ENCODE assay signal across 8 mouse cellular contexts in the genomic region with DNA sequence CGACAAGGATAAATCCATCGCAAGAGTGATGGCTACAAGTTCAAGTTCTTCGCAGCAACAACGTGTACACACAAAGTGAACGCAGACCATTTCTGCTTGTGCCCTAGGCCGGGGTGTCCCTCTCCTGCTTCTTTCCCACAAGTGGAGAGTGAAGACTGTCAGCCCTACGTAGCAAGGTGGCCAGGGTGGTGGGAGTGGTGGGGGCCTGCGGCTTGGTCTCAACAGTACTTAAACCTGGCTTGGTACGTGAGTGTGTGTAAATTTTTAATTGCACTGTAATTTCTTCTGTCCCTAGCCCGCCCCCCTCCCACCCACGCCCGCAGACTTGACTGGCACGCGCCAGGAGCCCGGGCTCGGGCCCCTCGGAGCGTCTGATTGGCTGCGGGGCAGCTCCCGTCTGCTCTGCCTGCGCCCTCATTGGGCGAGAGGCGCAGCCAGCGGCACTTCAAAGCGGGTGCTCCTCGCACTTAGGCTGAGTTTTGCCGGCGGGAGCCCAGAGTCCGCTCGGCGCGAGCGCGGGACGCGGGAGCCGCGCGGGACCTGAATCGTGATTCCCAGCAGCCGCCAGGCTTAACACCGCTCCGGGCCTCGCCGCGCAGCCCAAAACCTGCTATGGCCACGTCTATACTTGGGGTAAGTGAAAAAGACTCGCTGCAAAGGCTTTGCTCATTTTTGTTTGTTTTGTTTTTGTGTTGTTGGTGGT. TPM values are rescaled to one million over a fixed set of nuclear protein-coding genes. Genes with fewer than 3 reads are reported as not detected.
DNase-seq lines count a peak whose midpoint lies in the region; ATAC-seq and TF ChIP-seq lines count a peak whose summit lies in the region.

A gene (plus strand): TSS at position 467 of the 703 bp plus-strand sequence.

- H3K4me1 ChIP-seq in forebrain, embryonic 12.5 days = peaks cover 61% of the 10 kb centered on the region
- peaks cover 38% of the 10 kb centered on the region for H3K4me1 ChIP-seq in hindbrain, embryonic 15.5 days (replicated peaks)
- peaks cover 47% of the 10 kb centered on the region for H3K4me1 ChIP-seq in liver, embryonic 15.5 days (replicated peaks)

- no peaks in the 10 kb centered on the region for H3K36me3 ChIP-seq in forebrain, embryonic 12.5 days (replicated peaks)
- no peaks in the 10 kb centered on the region for H3K36me3 ChIP-seq in hindbrain, embryonic 15.5 days
- H3K36me3 ChIP-seq in liver, embryonic 15.5 days (replicated peaks) = no peaks in the 10 kb centered on the region

- H3K27me3 ChIP-seq in forebrain, embryonic 12.5 days = peaks cover 77% of the 10 kb centered on the region
- H3K27me3 ChIP-seq in hindbrain, embryonic 15.5 days = peaks cover 51% of the 10 kb centered on the region
- H3K27me3 ChIP-seq in liver, embryonic 15.5 days = peaks cover 95% of the 10 kb centered on the region

- H3K4me3 ChIP-seq in layer of hippocampus, adult 2 months = peak within 1 kb of the TSS; percentile 26; the same call in 1 of the 2 replicates
- H3K4me3 ChIP-seq in forebrain, embryonic 12.5 days (replicated peaks) = peak within 1 kb of the TSS; percentile 57
- peak within 1 kb of the TSS; percentile 36 for H3K4me3 ChIP-seq in hindbrain, embryonic 15.5 days
- H3K4me3 ChIP-seq in liver, embryonic 15.5 days (replicated peaks) = peak within 1 kb of the TSS; percentile 42

- no peak within 1 kb of the TSS for H3K27ac ChIP-seq in layer of hippocampus, adult 2 months
- H3K27ac ChIP-seq in forebrain, embryonic 12.5 days = peak within 1 kb of the TSS; percentile 86
- no peak within 1 kb of the TSS for H3K27ac ChIP-seq in hindbrain, embryonic 15.5 days (replicated peaks)
- no peak within 1 kb of the TSS for H3K27ac ChIP-seq in liver, embryonic 15.5 days (replicated peaks)

- no peaks in the 10 kb centered on the region for H3K9me3 ChIP-seq in forebrain, embryonic 12.5 days
- no peaks in the 10 kb centered on the region for H3K9me3 ChIP-seq in hindbrain, embryonic 15.5 days
- H3K9me3 ChIP-seq in liver, embryonic 15.5 days (replicated peaks) = no peaks in the 10 kb centered on the region

- DNase-seq in layer of hippocampus, adult 2 months (ENCODE audit: low spot score in 2 of 2) = peak in 1 of 2 experiments; percentile 45
- no peak for DNase-seq in layer of hippocampus, adult 11-12 months (ENCODE audit: low spot score)
- peak; percentile 84 for DNase-seq in R1 (ENCODE audit: low read depth, low spot score)
- DNase-seq in retina, postnatal 1 day = peak; percentile 86
- no peak for DNase-seq in layer of hippocampus, adult 18-20 months (ENCODE audit: low spot score in 2 of 2)

- peak; percentile 90 for ATAC-seq in forebrain, embryonic 12.5 days (ENCODE audit: low FRiP score)
- peak; percentile 83 for ATAC-seq in hindbrain, embryonic 15.5 days (ENCODE audit: low FRiP score, low read depth)
- ATAC-seq in liver, embryonic 15.5 days (ENCODE audit: insufficient read depth) = no peak; the same call in 1 of the 2 replicates

- no peak for TF ChIP-seq CTCF in layer of hippocampus, adult 2 months (conservative IDR thresholded peaks at IDR 0.05)

- peak within 1 kb of the TSS; percentile 60 for H3K4me2 ChIP-seq in forebrain, embryonic 12.5 days
- peak within 1 kb of the TSS; percentile 57 for H3K4me2 ChIP-seq in hindbrain, embryonic 15.5 days
- H3K4me2 ChIP-seq in liver, embryonic 15.5 days = peak within 1 kb of the TSS; percentile 66

- peak within 1 kb of the TSS; percentile 69 for H3K9ac ChIP-seq in forebrain, embryonic 12.5 days
- no peak within 1 kb of the TSS for H3K9ac ChIP-seq in hindbrain, embryonic 15.5 days
- H3K9ac ChIP-seq in liver, embryonic 15.5 days = no peak within 1 kb of the TSS

- under 1% methylated on average over 47 of the region's 48 CpGs for WGBS in forebrain, embryonic 12.5 days
- WGBS in hindbrain, embryonic 15.5 days = under 1% methylated on average over 48 of the region's 48 CpGs
- under 1% methylated on average over 48 of the region's 48 CpGs for WGBS in liver, embryonic 15.5 days (ENCODE audit: insufficient replicate concordance)

RNA-seq across cellular contexts. Expression of the gene that starts here (rescaled TPM):
- 1 to 10 TPM; 3.8 to 4.3 TPM for total RNA-seq in layer of hippocampus, adult 2 months (2021)
- 12.9 and 16.1 TPM in 2 replicates for polyA plus RNA-seq in forebrain, embryonic 12.5 days (2016; fragmentation: Nextera tagmentation; extraction: Ambion mirVana)
- polyA plus RNA-seq in hindbrain, embryonic 15.5 days (2015; fragmentation: Nextera tagmentation; extraction: Ambion mirVana) = 1.2 TPM in 2 replicates
- not detected in 2 replicates for polyA plus RNA-seq in liver, embryonic 15.5 days (2015; fragmentation: Nextera tagmentation; extraction: Ambion mirVana)
- total RNA-seq in layer of hippocampus, adult 18-20 months (2021) = 1 to 10 TPM; 3.7 to 4.3 TPM

Comparison
In these comparisons a context has a peak if more than half of its experiments do, and no peak if none do; other contexts are left out.
1. DNase-seq: peak in R1 (single experiment) and retina, postnatal 1 day (single experiment); none in layer of hippocampus, adult 11-12 months (single experiment) and layer of hippocampus, adult 18-20 months (0 of 2).
2. Peak in every context shown above with its lines, with median percentiles within 50 percentile points of each other: H3K4me3 ChIP-seq and H3K4me2 ChIP-seq.